Mouse (Mus musculus) inflammation-experienced regulatory T-cells, adult 6 months (primary cell): ENCODE results near the gene H3f3a. TPM values are rescaled to one million over a fixed set of nuclear protein-coding genes. Genes with fewer than 3 reads are reported as not detected.
"Not testable (repeated sequence)": the region's sequence is repeated elsewhere in the genome, so short reads cannot be mapped to it uniquely, and the experiment has no call there.

Source experiments
- ATAC-seq: one replicate; pipeline ENCODE4 v1.8.0; 2017
- polyA plus RNA-seq, 3 experiments: library from polyadenylated mRNA; unstranded; fragments of 100-300 nt; shearing (Covaris generic); gene quantifications; one replicate each; pipeline ENCODE4 v1.2.1; 2017

Gene H3f3a
- polyA plus RNA-seq, result 100 to 1,000 TPM; 553 to 843 (median 762) TPM

DNA sequence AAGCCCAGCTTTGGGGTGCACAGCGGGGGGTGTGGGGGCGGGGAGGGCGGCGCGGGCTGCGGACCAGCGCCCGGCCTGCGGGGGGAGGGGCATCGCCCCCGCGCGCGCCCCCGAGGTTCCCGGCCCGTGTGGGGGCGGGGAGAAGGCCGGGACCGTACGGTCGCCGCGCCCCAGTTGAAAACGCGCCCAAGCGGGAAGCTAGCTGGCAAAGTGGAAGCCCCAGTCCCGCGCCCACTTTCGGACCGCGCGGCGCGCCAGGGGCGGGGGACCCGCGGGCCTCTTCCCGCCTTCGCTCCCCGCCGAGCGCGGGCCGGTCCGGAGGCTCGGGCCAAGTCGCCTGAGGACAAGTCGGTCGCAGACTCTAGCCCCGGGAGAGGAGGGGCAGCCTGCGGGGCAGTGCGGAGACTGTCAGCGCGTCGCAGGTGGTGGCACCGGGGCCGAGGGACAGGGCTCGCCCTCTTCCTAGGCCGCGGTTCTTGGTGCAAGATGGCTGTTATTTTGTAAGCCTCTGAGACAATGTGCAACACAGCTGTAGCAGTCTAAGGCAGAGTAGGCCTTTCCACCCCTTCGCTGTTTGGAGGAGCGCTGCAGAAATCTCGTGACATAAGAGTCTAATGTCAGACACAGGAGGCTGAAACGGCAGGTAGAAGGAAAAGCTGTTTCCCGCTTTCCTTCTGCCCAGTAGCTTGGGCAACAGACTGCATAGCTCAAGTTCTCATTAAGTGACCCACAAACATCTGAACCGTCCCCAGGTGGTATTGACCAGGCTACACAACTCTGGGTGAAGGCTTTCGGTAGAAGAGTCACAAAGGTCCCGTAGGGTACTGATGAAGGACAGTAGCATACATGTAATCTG, at the start of gene H3f3a:
H3f3a (minus strand) TSS at position 59 of the 856 bp plus-strand sequence.
- ATAC-seq, result peak; percentile 32

DNA sequence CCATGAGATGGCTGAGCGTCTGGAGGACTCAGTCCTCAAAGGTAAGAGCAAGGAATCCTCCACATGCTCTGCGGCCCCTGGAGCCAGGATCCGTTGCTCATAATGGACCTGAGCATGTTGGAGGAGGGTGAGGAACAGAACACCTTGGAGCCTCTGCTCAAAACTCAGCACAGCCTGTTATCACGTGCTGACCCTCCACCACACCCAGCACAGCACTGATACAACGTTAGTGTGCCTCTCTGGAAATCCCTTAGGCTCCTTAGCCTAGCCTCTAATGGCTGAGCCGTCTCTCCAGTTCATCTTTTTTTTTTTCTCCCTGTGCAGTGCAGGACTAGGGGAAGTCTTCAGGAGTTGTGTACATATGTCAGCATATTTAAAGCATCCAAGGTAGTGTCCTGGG, 46.3 kb upstream of the H3f3a start:
- ATAC-seq, result no peak

DNA sequence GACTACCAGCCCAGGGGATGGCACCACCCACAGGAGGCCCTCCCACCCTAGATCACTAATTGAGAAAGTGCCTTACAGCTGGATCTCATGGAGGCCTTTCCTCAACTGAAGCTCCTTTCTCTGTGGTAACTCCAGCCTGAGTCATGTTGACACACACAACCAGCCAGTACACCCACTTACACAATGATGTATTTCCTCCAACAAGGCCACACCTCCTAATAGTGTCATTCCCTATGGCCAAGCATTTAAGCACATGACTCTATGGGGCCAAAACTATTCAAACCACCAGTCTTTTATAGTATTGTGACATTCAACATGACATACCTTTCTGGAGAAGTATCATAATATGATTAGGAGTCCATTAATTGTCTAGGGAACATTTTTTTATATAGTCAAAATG, 45.0 kb upstream of the H3f3a start:
- no peak for ATAC-seq

DNA sequence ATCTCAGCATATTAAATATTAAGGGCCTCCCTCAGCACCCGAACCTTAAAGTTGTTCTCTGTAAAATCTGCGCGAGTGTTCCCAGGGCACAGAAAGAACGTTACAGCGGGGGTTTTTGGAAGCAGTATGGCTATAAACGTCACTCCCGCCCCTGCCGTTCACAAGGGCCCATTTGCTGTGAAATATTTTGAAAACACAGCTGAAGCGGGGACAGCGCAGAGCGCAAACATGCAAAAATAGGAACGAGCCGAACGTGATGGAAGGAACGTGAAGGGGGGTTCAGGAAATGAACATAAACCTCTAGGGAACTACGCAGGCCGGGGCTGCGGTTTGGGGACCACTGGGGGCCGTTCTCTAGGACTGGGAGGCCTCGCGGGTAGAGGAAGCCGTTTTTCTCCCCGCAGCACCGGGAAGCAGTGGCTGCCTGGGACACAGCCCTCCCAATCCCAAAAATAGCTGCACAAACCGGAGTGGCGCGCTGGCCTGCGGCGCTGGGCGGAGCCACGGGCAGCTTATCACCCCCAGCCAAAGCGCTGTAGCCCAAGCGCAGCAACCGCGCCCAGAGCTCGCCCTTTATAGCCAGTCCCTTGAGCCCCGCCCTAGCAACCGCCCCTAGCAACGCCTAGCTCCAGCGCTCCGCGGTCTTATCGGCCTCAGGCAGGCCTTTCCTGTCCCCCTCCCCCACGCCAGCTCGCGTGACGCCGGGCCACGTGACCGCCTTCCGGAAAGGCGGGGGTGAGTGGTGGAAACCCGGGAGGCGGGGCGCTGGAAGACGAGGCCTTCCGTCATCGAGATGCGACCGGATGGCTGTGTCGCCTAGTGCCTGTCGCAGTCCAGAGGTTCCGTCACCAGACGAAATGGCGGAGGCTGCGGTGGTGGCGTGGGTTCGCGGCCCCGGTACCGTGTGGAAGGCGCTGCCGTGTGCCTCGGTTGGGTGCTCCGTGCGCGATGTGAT, 36.9 kb upstream of the H3f3a start, which contains the start of gene Sde2:
Sde2 (plus strand) TSS at position 812 of the 955 bp plus-strand sequence.
- peak; percentile 87 for ATAC-seq

DNA sequence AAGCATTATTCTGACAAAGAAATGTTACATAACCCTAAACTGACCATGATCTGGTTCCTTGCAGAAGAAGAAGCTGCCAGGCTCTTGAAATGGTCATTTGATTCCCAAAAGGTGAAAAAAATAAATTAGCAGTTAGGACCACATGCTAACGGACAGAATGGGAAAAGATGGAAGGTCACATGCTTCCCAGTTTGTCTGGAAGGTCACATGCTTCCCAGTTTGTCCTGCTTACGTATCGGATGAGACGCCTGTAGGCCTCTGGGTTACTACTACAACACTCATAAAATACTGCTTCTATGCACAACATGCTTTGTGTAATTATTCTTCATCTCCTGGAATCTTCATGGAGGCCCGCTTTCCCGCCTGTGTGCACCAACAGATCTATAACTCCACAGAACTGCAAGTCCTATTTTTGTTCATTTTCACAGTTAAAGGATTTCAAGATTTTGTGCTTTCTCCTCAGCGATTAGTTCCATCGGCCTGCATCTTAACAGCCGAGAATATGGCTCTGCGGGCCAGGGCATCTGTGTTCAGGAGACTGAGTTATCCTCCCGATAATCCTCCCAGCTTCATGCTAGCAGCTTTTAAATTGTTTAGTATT, 36.1 kb upstream of the H3f3a start:
- ATAC-seq, result no peak

DNA sequence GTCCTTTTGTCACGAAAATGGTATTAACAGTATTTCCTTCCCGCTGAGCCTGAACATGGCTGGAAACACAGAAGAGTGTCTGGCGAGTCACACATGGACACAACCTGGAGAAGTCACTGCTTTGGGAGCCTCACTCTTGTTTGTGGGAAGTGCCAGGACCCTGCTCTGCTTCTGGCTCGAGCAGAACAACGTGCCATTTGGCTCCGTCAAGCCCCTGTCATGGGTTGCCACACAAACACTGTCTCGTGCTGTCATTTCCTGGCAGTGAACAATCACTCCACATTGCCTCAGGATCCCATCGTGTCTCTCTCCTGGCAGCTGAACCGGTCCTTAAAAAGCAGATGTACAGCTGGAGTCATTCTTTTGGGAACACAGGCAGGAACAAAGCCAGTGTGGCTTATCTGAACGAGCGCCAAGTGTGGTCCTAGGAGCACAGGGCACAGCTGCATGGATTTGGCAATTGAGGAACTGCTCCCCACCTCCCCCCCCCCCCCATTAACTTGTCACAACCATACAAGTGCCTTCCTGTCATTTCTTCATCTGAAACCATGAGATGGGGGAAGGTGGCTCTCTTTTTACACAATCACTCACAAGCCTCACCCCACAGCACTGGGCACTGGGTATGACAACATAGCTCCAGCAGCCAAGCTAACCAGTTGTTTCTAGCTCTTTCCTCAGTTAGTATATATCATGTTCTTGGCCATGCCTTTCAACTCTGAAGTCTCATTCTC, 34.9 kb upstream of the H3f3a start:
- ATAC-seq, result peak; percentile 11

DNA sequence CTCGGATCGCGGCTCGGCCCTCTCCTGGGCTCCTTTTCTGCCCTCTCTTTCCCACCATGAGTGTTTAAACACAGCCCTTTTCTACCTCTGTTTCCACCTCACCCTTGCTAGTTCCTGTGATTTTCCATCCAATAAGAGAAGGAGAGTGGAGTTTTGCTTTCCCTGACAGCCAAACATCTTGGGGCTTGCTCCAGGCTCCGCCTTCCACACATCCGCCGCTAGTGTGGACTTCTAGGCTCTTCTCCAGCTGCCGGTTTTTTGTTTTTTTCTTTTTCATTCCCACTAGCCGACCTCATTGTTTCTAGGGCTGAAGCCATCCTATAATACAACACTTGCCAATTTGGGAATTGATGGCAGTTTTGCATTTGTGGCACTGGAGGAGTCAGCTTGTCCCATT, 34.4 kb upstream of the H3f3a start:
- peak; percentile 59 for ATAC-seq

DNA sequence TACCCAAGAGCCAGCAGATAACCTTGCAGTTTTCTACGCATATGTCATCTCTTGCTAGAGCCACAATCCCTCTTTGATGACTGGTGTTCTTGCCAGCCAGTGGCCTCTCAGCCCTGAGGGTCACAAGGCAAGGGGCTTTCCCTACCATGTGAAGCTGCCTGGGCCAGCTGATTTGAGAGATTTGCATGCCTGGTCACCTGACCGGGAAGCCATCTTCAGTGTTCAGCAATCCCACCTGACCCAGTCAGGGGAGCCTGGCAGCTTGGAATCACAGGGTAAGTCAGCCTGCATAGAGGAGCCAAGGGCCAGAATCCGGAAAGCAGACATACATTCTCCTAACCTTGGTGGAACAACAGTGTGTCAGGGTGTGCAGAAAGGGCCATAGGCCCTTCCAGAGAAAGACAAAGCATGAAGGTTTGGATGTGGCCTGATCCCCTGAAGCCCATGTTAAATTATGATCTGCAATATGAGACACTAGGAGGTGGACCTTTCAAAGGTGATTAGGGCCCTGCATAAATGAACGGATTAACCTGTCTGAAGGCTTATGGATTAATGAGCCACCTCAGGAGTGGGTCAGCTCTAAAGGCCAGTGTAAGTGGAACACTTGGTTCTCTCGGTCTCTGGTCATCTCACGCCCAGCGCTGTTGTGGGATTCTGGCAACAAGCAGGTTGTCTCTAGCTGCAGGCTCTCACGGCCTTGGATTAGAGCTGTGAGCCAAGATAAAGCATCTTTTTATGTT, 28.0 kb upstream of the H3f3a start:
- ATAC-seq, result no peak

DNA sequence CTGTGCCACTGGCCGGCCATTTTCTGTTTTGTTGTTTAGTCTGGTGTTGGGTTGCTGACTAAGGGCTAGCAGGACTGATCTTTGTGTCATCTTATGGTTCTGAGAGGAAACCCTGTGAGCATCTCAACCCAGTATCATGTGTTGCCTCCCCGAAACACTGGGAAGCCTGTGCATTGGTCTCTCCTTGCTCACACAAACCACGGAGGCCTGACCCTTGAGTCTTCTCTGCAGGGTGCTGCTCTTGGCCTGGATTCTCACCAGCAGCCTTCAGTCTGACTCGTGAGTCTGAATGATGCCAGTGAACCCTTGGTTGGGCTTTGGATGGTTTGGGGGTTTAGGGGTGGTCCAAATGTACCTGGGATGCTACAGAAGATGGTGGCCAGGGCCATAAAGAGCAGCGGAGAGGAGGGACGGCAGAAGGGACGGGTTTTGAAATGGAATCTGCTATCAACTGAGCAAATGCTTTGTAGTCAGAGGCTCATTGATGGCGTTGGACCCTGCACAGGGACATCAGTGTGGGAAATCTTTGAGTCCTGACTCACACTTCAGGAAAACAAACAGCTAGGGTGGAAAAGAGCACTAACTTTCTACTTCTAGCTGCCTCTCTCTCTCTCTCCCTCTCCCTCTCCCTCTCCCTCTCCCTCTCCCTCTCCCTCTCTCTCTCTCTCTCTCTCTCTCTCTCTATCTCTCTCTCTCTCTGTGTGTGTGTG, 25.6 kb upstream of the H3f3a start:
- ATAC-seq, result no peak

DNA sequence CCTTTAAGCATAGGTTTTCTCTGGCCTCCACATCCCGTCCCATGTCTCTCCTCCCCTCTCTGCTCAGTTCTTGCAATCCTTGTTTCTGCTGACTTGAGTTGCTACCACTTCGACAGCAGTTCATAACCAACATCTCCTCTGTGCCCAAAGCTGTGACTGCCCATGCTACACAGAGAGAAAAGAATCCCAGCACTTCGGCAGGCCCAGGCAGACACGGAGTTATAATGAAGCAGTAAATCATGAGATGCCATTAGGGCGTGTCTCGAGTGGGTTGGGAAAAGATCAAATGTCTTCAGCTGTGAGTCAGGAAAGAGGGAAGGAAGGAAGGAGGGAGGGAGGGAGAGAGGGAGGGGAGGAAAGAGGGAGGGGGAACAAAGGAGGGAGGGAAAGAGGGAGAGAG, 24.3 kb upstream of the H3f3a start:
- ATAC-seq, result no peak

DNA sequence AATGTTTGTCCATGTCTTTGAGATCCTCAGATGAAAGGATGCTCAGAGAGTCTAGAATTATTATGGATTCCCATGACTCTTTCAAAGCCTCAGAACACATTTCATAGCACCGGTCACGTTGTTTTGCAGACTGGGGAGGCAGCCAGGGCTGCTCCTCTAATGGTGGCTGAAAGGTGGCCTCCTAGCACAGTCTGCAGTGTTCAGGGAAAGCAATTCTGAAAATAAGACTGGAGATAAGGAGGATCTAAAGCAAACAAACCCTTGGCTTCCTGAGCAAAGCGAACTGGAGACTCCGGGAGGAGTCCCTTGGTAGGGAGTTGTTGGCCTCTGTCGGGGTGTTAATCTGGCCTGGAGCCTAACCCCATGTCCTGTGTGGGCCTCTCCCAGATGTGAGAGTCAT, 23.4 kb upstream of the H3f3a start:
- ATAC-seq, result no peak

DNA sequence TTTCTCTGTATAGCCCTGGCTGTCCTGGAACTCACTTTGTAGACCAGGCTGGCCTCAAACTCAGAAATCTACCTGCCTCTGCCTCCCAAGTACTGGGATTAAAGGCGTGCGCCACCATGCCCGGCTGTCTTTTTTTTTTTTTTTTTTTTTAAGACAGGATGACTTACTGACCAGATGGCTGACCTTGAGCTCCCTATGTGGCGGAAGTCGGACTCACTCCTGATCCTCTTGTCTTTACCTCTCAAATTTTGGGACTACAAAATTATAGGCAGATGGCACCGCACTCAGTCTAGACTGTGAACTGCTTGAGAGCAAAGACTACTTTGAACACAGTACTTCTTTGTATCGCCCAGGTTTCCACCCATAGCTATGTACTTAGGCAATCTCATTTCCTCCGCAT, 22.7 kb upstream of the H3f3a start:
- not testable (repeated sequence) for ATAC-seq

DNA sequence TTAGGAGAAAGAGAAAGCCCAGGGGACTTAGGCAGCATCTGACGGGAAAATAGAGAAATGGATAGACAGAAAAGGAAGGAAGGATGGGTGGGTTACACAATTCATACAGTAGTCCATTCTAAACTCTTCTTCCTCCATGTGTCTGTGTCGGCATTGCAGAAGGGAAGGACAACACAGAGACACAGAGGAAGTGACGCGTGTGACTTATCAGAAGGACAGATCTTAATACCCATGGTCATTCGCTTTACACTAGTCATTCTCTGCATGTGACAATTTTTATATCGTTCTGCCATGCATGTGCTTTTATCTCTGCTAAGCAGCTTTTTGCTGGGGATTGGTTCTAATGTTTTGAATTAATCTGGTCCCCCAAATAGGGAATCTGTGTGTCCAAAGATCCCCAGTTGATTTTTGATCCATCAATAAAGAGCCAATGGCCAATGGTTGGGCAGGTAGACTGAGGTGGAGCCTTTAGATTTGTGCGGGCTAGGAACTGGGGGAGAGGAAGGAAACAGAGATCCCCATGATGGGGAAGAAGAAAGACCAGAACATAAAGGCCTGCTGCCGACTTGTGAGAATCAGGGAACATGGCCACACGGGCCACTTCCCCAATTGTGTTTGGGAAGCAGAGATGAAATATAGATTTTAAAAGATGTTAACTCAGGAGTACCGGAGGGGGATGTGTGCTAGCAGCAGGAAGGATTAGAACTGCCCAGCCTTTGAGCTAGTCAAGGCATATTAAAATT, 21.7 kb upstream of the H3f3a start:
- ATAC-seq, result no peak

DNA sequence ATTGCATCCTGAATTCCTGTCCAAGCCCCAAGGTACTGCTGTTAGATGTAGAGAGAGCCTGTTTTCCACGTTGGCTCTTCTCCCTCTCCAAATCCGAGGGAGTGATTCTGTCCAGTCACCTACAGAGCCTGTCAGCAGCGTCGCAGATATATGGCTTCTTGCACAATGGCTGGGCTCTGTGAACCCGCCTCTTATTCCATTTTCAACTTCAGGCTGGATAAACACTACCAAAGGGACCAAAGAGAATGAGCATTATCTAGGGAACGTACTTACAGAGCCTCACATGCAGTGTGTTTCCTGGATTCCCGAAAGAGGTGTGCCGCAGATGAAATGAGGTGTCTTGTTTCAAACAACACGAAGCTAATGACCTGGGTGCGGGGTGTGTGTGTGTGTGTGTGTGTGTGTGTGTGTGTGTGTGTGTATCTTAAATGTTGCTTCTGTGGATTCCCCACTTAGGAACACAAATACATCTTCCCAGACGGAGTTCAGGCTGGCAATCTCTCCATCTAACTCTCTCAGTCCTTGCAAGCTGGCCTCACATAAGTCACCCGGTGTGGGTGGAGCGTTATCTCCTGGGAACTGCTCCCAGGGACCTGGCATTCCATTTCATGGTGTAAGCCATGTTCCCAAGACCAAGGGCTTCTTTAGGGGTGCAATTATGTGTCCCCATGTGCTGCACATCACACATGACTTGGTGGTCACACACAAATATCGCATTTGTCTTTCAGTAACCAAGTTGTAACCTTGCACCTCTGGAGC, 17.0 kb upstream of the H3f3a start:
- ATAC-seq, result no peak

DNA sequence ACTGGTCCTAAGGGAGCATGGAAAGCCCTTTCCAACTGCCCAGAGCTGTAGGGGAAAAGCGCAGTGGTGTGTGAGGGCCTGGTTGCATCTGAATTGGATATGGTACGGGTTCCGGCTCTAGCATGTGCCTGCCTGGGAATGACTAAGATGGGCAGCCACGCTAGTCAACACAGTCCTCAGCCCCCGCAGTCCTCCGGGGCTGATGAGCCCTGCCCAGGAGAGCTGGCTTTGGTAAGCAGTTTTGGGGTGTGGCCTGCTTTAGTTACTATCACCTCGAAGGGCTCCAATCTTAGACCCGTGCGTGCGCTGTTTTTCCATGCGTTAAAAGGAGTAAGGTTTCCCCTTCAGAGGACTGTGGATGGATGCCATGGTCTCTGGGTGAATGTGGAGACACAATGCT, 16.4 kb upstream of the H3f3a start:
- ATAC-seq, result peak; percentile 45

DNA sequence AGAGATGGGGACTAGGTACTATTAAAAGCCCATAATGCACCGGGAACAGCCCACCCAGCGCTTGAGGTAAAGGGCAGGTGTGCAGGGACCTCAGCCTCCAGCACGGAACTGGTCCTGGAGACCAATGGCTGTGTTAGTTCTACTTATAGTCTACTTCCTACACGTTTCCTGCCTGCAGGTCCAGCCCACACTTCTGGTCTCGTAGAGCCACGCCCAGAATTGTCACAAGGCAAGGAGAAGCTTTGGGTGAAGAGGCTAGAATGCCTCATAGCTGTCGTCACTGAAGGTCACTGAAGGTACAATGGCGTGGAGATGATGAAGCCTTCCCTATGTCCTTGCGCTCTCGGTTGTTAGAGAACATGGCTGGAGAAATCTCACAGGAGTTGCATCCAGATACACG, 16.0 kb upstream of the H3f3a start:
- ATAC-seq, result peak; percentile 96

DNA sequence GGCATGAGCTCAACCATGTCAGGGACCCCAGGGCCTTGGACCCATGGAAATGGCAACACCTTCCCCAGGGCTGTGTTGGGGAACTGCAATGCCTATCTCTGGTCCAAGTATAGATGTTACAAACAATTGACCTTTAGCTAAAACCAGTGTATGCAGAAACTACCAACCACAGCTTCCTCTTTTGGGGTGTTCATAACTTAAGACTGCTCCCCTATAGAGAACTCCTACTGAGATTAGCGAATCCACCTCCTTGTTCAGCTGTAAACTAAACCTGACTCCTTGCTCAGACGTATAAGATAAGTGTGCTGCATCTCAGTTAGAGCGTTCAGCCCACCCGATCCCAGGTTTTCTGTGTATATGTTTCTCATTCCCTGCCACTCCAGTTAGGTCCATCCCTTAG, 12.9 kb upstream of the H3f3a start:
- no peak for ATAC-seq

DNA sequence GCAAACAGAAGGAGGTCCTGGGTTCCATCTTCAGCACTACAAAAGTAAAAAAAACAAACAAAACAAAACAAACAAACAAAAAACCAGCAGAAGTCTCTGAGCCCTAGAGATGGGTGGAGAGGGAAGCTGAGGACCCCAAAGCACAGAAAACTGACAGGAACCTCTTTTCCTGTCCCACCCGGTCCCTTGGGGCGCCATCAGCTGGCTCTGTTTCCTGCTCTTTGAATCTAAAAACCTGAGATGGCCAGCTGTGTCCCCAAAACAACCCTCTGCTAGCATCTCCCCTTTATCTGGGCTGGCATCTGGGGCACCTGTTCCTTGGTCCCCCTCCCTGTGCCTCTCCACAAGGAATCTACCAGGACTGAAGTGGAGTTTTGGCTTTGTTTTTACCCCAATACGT, 11.0 kb upstream of the H3f3a start:
- no peak for ATAC-seq

DNA sequence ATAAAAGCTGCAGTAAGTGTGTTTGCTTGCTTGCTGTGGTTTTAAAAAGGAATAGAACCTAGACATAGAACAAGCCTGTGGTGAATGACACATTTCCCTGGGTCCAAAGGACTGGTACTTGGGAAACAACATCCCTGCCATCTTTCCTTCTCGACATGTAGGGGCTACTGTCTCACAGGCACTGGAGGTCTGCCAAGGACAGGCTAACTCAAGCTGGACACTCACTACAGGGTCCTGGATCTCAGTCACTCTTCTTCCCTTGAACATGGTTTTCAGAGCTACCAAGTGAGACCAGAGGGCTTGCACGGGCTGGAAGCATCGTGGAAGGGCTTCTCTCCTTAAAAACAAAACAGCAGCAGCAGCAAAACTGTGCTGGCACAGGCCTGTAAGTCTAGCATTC, 10.0 kb upstream of the H3f3a start:
- ATAC-seq, result no peak
